8 mouse cellular contexts compared by ENCODE assay signal in the genomic region with DNA sequence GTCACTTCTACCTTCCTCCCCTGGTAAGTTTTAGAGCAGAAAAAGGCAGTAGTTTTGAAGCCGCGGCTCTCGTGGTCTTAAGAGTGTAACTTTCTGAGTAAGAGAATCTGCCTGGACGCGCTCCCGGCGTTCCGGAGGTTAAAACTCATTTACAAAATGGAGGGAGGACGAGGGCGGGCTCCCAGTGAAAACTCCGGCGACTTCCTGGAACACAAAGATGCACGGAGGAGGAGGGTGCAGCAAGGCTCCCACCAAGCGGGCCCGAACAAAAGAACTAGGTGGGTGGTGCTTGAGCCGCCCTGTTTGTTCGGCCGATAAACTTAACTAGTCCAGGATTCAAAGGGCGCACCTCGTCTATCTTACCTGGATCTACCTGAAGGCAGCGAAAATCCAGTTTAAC. TPM values are rescaled to one million over a fixed set of nuclear protein-coding genes. Genes with fewer than 3 reads are reported as not detected.
DNase-seq lines count a peak whose midpoint lies in the region; ATAC-seq and TF ChIP-seq lines count a peak whose summit lies in the region.

No protein-coding gene starts in this region.

- no peaks in the 10 kb centered on the region for H3K27me3 ChIP-seq in midbrain, embryonic 16.5 days (ENCODE audit: control insufficient read depth, insufficient read depth, low read depth, low read length)

- no peak for TF ChIP-seq POLR2A in cortical plate, adult 2 months (IDR thresholded peaks at IDR 0.05; ENCODE audit: extremely low read depth, insufficient read depth, low read length)

- peak overlapping the region; percentile 84 for H3K4me3 ChIP-seq in cortical plate, adult 2 months (ENCODE audit: insufficient read depth, low read length)
- peak overlapping the region; percentile 57 for H3K4me3 ChIP-seq in midbrain, embryonic 16.5 days (ENCODE audit: low read depth, low read length)

- H3K9me3 ChIP-seq in midbrain, embryonic 16.5 days (replicated peaks; ENCODE audit: control insufficient read depth, low read length, poor library complexity, severe bottlenecking), result no peaks in the 10 kb centered on the region

- no peaks in the 10 kb centered on the region for H3K36me3 ChIP-seq in midbrain, embryonic 16.5 days (ENCODE audit: control insufficient read depth, insufficient read depth, low read length)

- intact Hi-C loops in gastrocnemius, postnatal 14 days (cut with DNase I; ENCODE audit: low total_unique reads), result no loop called here

- H3K4me2 ChIP-seq in midbrain, embryonic 16.5 days (ENCODE audit: low read length), result peak overlapping the region; percentile 82

- TF ChIP-seq CTCF in cortical plate, adult 2 months (IDR thresholded peaks at IDR 0.05; ENCODE audit: extremely low read depth, insufficient read depth, low read length), result no peak

- H3K27ac ChIP-seq in cortical plate, adult 2 months (ENCODE audit: insufficient read depth, low read length), result peak overlapping the region; percentile 23
- peak overlapping the region; percentile 66 for H3K27ac ChIP-seq in midbrain, embryonic 16.5 days (ENCODE audit: low read length)

- peak; percentile 36 for ATAC-seq in inflammation-experienced regulatory T-cells, adult 6 months
- ATAC-seq in midbrain, embryonic 16.5 days, result peak; percentile 63

- 2% methylated on average over 21 of the region's 21 CpGs for WGBS in midbrain, embryonic 16.5 days

- H3K4me1 ChIP-seq in cortical plate, adult 2 months (ENCODE audit: control insufficient read depth, insufficient read depth, low read length), result no peaks in the 10 kb centered on the region; the same call in 1 of the 2 replicates
- peaks cover 25% of the 10 kb centered on the region for H3K4me1 ChIP-seq in midbrain, embryonic 16.5 days (ENCODE audit: control insufficient read depth, insufficient read depth, low read length)

- H3K9ac ChIP-seq in midbrain, embryonic 16.5 days (ENCODE audit: low read depth, low read length), result peak overlapping the region; percentile 67; the same call in 1 of the 2 replicates

- peak; percentile 53 for DNase-seq in layer of hippocampus, adult 11-12 months (ENCODE audit: low spot score)
- DNase-seq in layer of hippocampus, adult 9-10 months (ENCODE audit: low spot score), result no peak
- peak; percentile 69 for DNase-seq in gastrocnemius, postnatal 14 days
- peak; percentile 79 for DNase-seq in liver
- peak; percentile 40 to 48 for DNase-seq in spleen, postnatal 14 days (ENCODE audit: low spot score in 2 of 2)

RNA-seq across cellular contexts. Expression of gene Hnrnpf, which starts 17.5 kb away (rescaled TPM):
- polyA plus RNA-seq in cortical plate, adult 2 months (2012; rRNA removed), result 101 and 111 TPM in 2 replicates
- 100 to 1,000 TPM; 134 to 153 TPM for total RNA-seq in gastrocnemius, postnatal 14 days (2021)
- polyA plus RNA-seq in inflammation-experienced regulatory T-cells, adult 6 months (2017; shearing (Covaris generic)), result 1,000 to 10,000 TPM in 1 of 3 experiments, 100 to 1,000 TPM in 2; 776 to 1,009 (median 841) TPM
- polyA plus RNA-seq in midbrain, embryonic 16.5 days (2015; fragmentation: Nextera tagmentation; extraction: Ambion mirVana), result 226 and 237 TPM in 2 replicates

RNA-seq across cellular contexts. Expression of gene Fxyd4, which starts 19.9 kb away (rescaled TPM):
- 0.17 TPM in 1 of 2 replicates, not detected in the other for polyA plus RNA-seq in cortical plate, adult 2 months (2012; rRNA removed)
- total RNA-seq in gastrocnemius, postnatal 14 days (2021), result not detected
- 10 to 100 TPM in 2 of 3 experiments, 1 to 10 TPM in 1; 6.1 to 16.1 (median 10.9) TPM for polyA plus RNA-seq in inflammation-experienced regulatory T-cells, adult 6 months (2017; shearing (Covaris generic))
- polyA plus RNA-seq in midbrain, embryonic 16.5 days (2015; fragmentation: Nextera tagmentation; extraction: Ambion mirVana), result 1.8 and 3.5 TPM in 2 replicates

RNA-seq across cellular contexts. Expression of gene Zfp239, which starts 55.7 kb away (rescaled TPM):
- polyA plus RNA-seq in cortical plate, adult 2 months (2012; rRNA removed), result 34.0 and 34.5 TPM in 2 replicates
- under 1 TPM; 0.40 to 0.51 TPM for total RNA-seq in gastrocnemius, postnatal 14 days (2021)
- polyA plus RNA-seq in inflammation-experienced regulatory T-cells, adult 6 months (2017; shearing (Covaris generic)), result 1 to 10 TPM; 4.5 to 6.2 (median 4.9) TPM
- polyA plus RNA-seq in midbrain, embryonic 16.5 days (2015; fragmentation: Nextera tagmentation; extraction: Ambion mirVana), result 16.8 and 17.9 TPM in 2 replicates
